Mouse (Mus musculus) lung, embryonic 15.5 days (tissue): ENCODE data around the gene Dusp23. TPM values are rescaled to one million over a fixed set of nuclear protein-coding genes. Genes with fewer than 3 reads are reported as not detected.

Experiments used
- ATAC-seq: fragments of 200-750 bp; cut with Nextera tagmentation; 2 replicates; pipeline ENCODE4 v1.8.0; 2017; ENCODE audit warnings: moderate number of reproducible peaks, borderline replicate concordance; ENCODE audit not compliant: low FRiP score, low TSS enrichment; ENCODE audit errors: extremely low read depth
- H3K27ac ChIP-seq: fragments of 300-500 bp; sonication (generic); 2 replicates; pipeline ENCODE4 v1.5.1; 2015; ENCODE audit warnings: moderate library complexity, mild to moderate bottlenecking, inconsistent platforms
- H3K27me3 ChIP-seq: fragments of 300-500 bp; sonication (generic); 2 replicates; pipeline ENCODE4 v1.6.1; 2015; ENCODE audit warnings: inconsistent platforms
- H3K36me3 ChIP-seq: fragments of 300-500 bp; sonication (generic); 2 replicates; pipeline ENCODE4 v1.6.1; 2015; ENCODE audit warnings: inconsistent platforms
- H3K4me1 ChIP-seq: fragments of 300-500 bp; sonication (generic); 2 replicates; pipeline ENCODE4 v1.6.1; 2015; ENCODE audit warnings: inconsistent platforms
- H3K4me2 ChIP-seq: fragments of 300-500 bp; sonication (generic); 2 replicates; pipeline ENCODE4 v1.6.1; 2015; ENCODE audit warnings: inconsistent platforms, mild to moderate bottlenecking, moderate library complexity
- H3K4me3 ChIP-seq: fragments of 300-500 bp; sonication (generic); 2 replicates; pipeline ENCODE4 v1.5.1; 2015; ENCODE audit warnings: mild to moderate bottlenecking, inconsistent platforms
- H3K9ac ChIP-seq: fragments of 300-500 bp; sonication (generic); 2 replicates; pipeline ENCODE4 v1.6.1; 2015; ENCODE audit warnings: inconsistent platforms
- H3K9me3 ChIP-seq: fragments of 300-500 bp; sonication (generic); 2 replicates; pipeline ENCODE4 v1.6.1; 2016; ENCODE audit warnings: inconsistent platforms
- WGBS: fragments of 180-500 bp; shearing (Covaris S2); methylation state at CpG from one replicate; pipeline ENCODE4 v1.1.7; 2015; 5-methylcytosine and 5-hydroxymethylcytosine counted together
- polyA plus RNA-seq: library from polyadenylated mRNA; unstranded; fragments of >200 nt; fragmentation: Nextera tagmentation; extraction: Ambion mirVana; gene quantifications from 2 replicates; pipeline ENCODE4 v1.2.1, GENCODE M21; 2015

Dusp23 gene
- polyA plus RNA-seq, 1 experiment from 2014 or later, result 12.3 TPM

DNA sequence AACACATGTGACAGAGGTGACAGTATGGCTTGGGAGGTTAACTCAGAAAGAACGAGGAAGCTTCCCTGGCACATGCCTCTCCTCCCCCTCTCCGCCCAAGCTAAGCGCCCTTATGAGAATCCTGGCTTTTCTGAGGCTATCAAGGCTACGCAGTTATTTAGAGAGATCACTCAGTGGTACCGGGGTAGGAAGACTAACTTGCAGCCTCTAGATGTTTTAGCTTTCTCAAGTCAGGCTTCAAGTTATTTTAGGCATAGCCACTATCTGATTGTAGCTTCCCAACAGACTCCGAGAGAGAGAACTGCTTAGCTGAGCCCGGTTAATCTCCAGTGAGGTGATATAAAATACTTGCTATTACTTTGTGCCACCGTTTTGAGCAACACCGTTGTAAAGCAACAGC, 16.6 kb upstream of the Dusp23 start:
- Histone ChIP-seq H3K27me3 (no peaks in the 10 kb centered on the region), H3K4me2 (no peak overlapping the region), H3K27ac (no peak overlapping the region), H3K9ac (no peak overlapping the region), H3K9me3 (no peaks in the 10 kb centered on the region), H3K4me3 (no peak overlapping the region), H3K36me3 (no peaks in the 10 kb centered on the region), H3K4me1 (no peaks in the 10 kb centered on the region)
- 72% methylated on average over 9 of the region's 9 CpGs for WGBS
- ATAC-seq, result no peak

DNA sequence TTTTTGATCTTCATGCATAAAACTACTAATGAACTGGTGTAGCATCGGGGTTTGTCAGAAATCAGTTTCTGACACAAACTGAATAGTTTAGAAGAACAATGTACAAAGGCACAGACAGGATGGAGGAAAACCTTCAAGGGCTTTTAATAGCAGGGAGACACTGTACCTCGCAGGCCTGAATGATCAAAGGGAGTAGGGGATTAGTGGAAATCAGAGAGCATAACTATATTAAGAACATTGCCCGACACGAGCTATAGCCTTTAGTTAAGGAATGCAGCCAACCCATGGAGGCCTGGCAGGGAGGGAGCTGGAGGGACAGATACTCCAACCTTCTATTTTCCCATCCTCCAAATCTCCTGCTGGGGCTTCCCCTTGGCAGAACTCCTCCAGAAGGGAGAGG, 14.5 kb upstream of the Dusp23 start:
- WGBS, result 59% methylated on average over 4 of the region's 4 CpGs
- no peak for ATAC-seq
- Histone ChIP-seq H3K4me1 (no peaks in the 10 kb centered on the region), H3K4me2 (no peak overlapping the region), H3K27ac (no peak overlapping the region), H3K36me3 (no peaks in the 10 kb centered on the region), H3K9ac (no peak overlapping the region), H3K9me3 (no peaks in the 10 kb centered on the region), H3K4me3 (no peak overlapping the region), H3K27me3 (no peaks in the 10 kb centered on the region)

DNA sequence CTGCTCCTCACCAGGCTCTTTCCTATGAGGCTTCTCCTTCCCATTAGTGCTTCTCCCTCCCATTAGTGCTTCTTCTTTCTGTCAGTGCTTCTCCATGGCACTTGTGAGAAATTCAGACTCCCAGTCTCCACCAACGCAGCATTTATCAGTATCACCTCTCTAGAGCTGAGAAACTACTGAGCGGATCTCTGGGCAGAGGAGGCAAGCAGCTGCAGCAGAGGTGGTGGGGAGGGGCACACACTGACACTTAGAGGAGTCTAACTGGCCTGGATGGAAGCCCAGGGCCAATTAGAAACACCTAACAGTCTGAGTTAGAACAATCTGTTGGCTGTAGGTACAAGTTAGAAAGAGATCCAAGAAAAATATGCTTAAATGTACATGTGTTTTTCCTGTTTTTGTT, 6.0 kb upstream of the Dusp23 start:
- Histone ChIP-seq H3K36me3 (no peaks in the 10 kb centered on the region), H3K9me3 (no peaks in the 10 kb centered on the region), H3K4me2 (no peak overlapping the region), H3K27ac (no peak overlapping the region), H3K4me3 (no peak overlapping the region), H3K9ac (no peak overlapping the region), H3K4me1 (peaks cover 3% of the 10 kb centered on the region; the same call in 1 of the 2 replicates), H3K27me3 (no peaks in the 10 kb centered on the region)
- no peak for ATAC-seq
- WGBS, result 15% methylated on average over 2 of the region's 2 CpGs

DNA sequence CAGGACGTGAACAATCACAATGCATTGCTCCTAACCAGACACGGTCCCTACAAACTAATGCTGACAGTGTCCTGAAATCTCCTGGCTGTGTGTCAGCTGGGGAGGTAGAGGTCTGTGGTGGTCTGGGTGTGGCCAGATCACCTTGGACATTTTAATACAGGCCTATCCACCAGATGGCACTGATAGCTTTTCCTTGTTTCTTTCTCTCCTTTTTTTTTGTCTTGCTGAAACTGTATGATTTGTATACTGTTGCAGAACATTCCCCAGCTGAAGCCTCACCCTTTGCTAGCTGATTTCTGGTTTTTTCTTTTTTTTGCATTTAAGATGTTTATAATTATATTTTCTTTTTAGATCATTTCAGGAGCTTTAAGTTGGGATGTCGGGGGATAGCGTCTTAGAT, 5.0 kb upstream of the Dusp23 start:
- no peak overlapping the region for H3K4me2 ChIP-seq
- no peak for ATAC-seq
- peaks cover 3% of the 10 kb centered on the region; the same call in 1 of the 2 replicates for H3K4me1 ChIP-seq
- no peaks in the 10 kb centered on the region for H3K27me3 ChIP-seq
- H3K4me3 ChIP-seq, result no peak overlapping the region
- WGBS, result 40% methylated on average over 4 of the region's 4 CpGs
- no peak overlapping the region for H3K27ac ChIP-seq
- H3K9ac ChIP-seq, result no peak overlapping the region
- no peaks in the 10 kb centered on the region for H3K36me3 ChIP-seq
- no peaks in the 10 kb centered on the region for H3K9me3 ChIP-seq

DNA sequence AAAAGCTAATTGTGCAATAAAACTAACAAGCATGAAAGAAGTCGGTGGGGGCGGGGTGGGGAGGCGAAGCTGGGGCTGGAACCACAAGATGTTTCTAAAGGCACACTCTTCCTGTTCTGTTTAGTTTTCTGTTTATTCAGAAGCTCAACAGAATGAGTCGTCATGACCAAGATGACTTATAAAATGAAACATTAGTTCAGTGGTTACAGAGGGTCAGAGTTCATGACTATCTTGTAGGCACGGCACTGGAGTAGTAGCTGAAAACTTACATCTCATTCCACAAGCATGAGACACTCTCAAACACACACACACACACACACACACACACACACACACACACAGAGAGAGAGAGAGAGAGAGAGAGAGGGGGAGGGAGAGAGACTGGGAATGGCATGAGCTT, 3.5 kb upstream of the Dusp23 start:
- 77% methylated on average over 5 of the region's 5 CpGs for WGBS
- no peak for ATAC-seq
- no peak overlapping the region for H3K27ac ChIP-seq
- no peaks in the 10 kb centered on the region for H3K27me3 ChIP-seq
- peaks cover 5% of the 10 kb centered on the region; the same call in 1 of the 2 replicates for H3K4me1 ChIP-seq
- H3K36me3 ChIP-seq, result no peaks in the 10 kb centered on the region
- no peak overlapping the region for H3K4me2 ChIP-seq
- H3K4me3 ChIP-seq, result no peak overlapping the region
- H3K9me3 ChIP-seq, result no peaks in the 10 kb centered on the region
- H3K9ac ChIP-seq, result no peak overlapping the region

DNA sequence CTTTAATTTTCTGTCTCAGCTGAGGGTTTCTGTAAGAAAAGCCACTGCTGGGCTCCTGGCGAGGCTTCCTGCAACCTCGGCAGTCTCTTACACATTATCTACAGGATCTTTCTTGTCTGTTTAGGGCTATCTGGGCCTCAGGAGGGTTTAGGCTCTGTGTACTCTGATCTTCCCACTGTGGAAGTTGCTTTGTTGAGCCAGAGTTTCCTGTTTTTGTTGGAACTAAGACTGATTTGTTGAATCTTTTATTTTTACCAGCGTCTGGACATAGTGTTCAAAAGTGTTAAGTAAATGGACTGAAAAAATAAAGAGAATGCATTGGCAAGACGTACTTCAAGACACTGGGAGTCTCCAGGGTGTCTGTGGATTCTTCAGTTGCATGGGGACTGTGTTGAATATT, 2.5 kb upstream of the Dusp23 start:
- Histone ChIP-seq H3K4me2 (no peak overlapping the region), H3K27ac (peak overlapping the region; percentile 31; the same call in 1 of the 2 replicates), H3K36me3 (no peaks in the 10 kb centered on the region), H3K4me1 (peaks cover 5% of the 10 kb centered on the region; the same call in 1 of the 2 replicates), H3K27me3 (no peaks in the 10 kb centered on the region), H3K9ac (no peak overlapping the region), H3K9me3 (no peaks in the 10 kb centered on the region), H3K4me3 (no peak overlapping the region)
- ATAC-seq, result no peak
- WGBS, result 34% methylated on average over 4 of the region's 4 CpGs

DNA sequence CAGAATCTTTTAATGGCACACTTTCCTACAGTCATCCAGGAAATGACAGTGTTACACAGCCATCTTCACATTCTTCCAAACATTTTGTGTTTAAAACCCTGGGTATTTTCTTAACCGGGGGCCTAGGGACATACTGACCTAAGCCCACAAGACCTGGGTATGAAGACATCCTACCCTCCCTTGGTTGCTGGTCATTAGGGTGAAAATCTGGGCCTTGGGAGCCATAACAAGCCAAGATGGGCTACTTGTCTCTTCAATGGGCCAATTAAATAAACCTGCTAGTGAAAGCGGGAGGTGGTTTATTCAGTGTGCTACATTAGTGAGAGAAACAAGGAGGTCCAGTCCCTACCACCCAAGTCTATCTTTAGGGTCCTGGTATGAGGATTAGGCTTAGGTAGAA, 1.4 kb upstream of the Dusp23 start:
- H3K27me3 ChIP-seq, result no peaks in the 10 kb centered on the region
- H3K27ac ChIP-seq, result peak overlapping the region; percentile 31; the same call in 1 of the 2 replicates
- peaks cover 5% of the 10 kb centered on the region; the same call in 1 of the 2 replicates for H3K4me1 ChIP-seq
- no peaks in the 10 kb centered on the region for H3K36me3 ChIP-seq
- ATAC-seq, result no peak
- WGBS, result 72% methylated on average over 2 of the region's 2 CpGs
- no peak overlapping the region for H3K9ac ChIP-seq
- no peak overlapping the region for H3K4me2 ChIP-seq
- H3K9me3 ChIP-seq, result no peaks in the 10 kb centered on the region
- H3K4me3 ChIP-seq, result no peak overlapping the region

DNA sequence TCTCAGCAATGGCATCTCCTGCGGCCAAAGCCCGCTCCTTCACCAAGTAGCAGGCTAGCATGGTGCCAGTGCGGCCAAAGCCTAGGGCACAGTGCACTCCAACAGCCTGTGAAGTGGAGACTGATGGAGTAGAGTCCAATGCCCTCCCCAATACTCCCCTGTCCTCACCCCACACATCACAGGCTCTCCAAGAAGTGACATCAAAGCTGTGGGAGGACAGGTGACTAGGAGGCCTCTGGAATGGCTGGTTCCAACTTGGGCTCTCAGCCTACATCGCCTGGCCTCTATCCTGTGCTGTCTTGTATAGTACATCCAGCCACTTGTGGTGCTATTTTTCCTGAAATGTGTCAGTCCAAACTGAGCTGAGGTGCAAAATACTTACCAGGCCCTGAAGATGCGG, 1.0 kb downstream of the Dusp23 start:
- Histone ChIP-seq H3K27ac (no peak overlapping the region), H3K9me3 (no peaks in the 10 kb centered on the region), H3K36me3 (no peaks in the 10 kb centered on the region), H3K4me2 (no peak overlapping the region; the same call in 1 of the 2 replicates), H3K4me1 (peaks cover 2% of the 10 kb centered on the region; the same call in 1 of the 2 replicates), H3K27me3 (no peaks in the 10 kb centered on the region), H3K9ac (no peak overlapping the region), H3K4me3 (no peak overlapping the region)
- WGBS, result 86% methylated on average over 5 of the region's 5 CpGs
- no peak for ATAC-seq

DNA sequence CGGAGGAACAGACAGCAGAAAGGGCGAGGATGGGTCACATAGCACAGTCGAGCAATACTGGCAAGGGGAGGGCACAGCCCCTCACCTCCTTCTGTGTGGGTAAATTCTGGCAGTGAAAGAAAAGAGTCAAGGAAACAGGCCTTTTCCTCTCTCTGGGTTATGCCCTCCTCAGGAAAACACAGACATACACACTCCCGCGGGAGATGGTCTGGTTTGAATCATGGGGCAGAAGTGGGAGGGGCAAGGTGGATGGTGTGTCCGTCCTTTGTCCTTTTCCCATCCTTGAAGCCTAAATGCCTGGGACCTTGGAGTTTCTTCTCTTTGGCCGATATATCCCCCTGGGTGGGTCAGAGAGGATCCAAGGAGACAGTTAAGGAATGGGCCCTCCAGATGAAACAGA, 2.9 kb downstream of the Dusp23 start:
- H3K36me3 ChIP-seq, result no peaks in the 10 kb centered on the region
- no peaks in the 10 kb centered on the region for H3K9me3 ChIP-seq
- peaks cover 2% of the 10 kb centered on the region; the same call in 1 of the 2 replicates for H3K4me1 ChIP-seq
- no peaks in the 10 kb centered on the region for H3K27me3 ChIP-seq
- no peak for ATAC-seq
- H3K27ac ChIP-seq, result no peak overlapping the region
- no peak overlapping the region for H3K4me2 ChIP-seq
- WGBS, result 64% methylated on average over 7 of the region's 7 CpGs
- no peak overlapping the region for H3K4me3 ChIP-seq
- no peak overlapping the region for H3K9ac ChIP-seq

DNA sequence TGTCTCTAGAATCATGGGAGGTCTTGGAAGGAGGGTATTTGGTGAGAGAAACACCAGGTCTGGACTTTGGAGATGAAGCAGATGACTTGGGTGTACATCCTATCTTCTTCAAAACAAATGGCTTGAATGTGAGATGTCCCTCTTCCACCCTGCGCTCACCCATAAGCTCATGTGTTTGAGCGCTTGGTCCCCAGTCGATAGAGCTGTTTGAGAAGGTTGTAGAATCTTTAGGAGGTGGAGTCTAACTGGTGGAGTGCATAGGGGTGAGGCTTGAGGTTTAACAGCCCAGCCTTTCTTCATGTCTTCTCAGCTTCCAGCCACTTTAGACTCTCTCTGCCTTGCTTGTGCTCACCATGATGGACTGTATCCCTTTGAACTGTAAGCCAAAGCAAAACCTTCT, 6.5 kb downstream of the Dusp23 start:
- H3K27me3 ChIP-seq, result no peaks in the 10 kb centered on the region
- no peaks in the 10 kb centered on the region for H3K36me3 ChIP-seq
- H3K4me1 ChIP-seq, result no peaks in the 10 kb centered on the region
- no peak overlapping the region for H3K4me3 ChIP-seq
- H3K9me3 ChIP-seq, result no peaks in the 10 kb centered on the region
- 89% methylated on average over 3 of the region's 3 CpGs for WGBS
- H3K9ac ChIP-seq, result no peak overlapping the region
- H3K4me2 ChIP-seq, result no peak overlapping the region
- H3K27ac ChIP-seq, result no peak overlapping the region
- ATAC-seq, result no peak

DNA sequence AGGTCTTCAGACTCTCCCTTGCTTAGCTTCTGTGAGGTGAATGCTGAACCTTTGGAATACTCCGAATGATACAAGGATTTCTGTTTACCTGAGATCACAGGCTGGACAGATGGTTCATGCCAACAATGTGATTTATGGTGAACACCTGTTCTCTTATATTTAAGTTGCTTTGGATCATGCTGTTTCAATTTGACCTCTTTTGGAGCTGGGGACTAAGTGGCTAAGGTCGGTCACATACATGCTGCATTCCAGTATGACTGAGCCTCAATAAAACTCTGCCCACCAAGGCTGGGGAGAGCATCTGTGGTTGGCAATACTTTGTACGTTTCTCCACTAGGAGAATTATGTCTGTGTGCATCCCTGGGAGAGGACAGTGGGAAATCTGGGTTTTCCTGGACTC, 8.7 kb downstream of the Dusp23 start:
- Histone ChIP-seq H3K9ac (no peak overlapping the region), H3K4me1 (no peaks in the 10 kb centered on the region), H3K36me3 (no peaks in the 10 kb centered on the region), H3K9me3 (no peaks in the 10 kb centered on the region), H3K27ac (no peak overlapping the region), H3K27me3 (no peaks in the 10 kb centered on the region), H3K4me2 (no peak overlapping the region), H3K4me3 (no peak overlapping the region)
- WGBS, result 66% methylated on average over 3 of the region's 3 CpGs
- ATAC-seq, result no peak

DNA sequence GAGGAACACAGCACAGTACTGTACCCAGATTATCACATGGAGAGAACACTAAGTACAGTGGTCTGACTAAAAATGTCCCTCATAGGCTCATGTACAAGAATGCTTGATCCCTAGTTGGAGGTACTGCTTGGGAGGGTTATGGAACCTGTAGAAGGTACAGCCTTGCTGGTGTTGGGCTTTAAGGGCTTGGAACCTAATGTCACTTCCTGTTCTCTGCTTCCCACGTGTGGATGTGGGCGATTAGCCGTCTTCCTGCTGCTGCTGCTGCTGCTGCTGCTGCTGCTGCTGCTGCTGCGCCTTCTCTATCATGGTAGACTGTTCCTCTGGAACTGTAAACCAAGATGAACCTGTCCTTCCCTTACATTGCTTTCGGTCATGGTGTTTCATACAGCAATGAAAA, 9.2 kb downstream of the Dusp23 start:
- Histone ChIP-seq H3K9me3 (no peaks in the 10 kb centered on the region), H3K9ac (no peak overlapping the region), H3K27ac (no peak overlapping the region), H3K4me3 (no peak overlapping the region), H3K36me3 (no peaks in the 10 kb centered on the region), H3K4me1 (no peaks in the 10 kb centered on the region), H3K27me3 (no peaks in the 10 kb centered on the region), H3K4me2 (no peak overlapping the region)
- 57% methylated on average over 5 of the region's 5 CpGs for WGBS
- no peak for ATAC-seq

DNA sequence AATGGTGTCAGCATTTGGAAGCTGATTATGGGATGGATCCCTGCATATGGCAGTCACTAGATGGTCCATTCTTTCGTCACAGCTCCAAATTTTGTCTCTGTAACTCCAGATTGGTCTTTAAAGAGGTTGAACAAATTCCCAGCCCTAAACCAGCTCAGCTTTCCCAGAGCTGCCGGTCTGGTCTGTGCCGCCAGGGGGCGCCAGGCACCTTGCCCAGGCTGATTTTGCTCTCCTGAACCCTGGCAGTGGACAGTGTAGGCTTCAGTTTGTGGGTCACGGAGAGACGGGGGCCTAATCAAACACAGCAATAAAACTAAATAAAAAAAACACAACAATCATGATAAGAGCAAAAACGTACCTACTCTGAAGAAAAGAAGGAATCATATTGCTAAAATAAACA, 13.5 kb downstream of the Dusp23 start:
- H3K27ac ChIP-seq, result no peak overlapping the region
- no peaks in the 10 kb centered on the region for H3K36me3 ChIP-seq
- no peaks in the 10 kb centered on the region for H3K9me3 ChIP-seq
- H3K4me3 ChIP-seq, result no peak overlapping the region
- H3K4me2 ChIP-seq, result no peak overlapping the region
- 13% methylated on average over 7 of the region's 7 CpGs for WGBS
- H3K27me3 ChIP-seq, result 0 out of 2 replicates have a peak, but pooled peaks cover 9% of the 10 kb centered on the region
- no peak for ATAC-seq
- H3K9ac ChIP-seq, result no peak overlapping the region
- H3K4me1 ChIP-seq, result no peaks in the 10 kb centered on the region
